Mouse (Mus musculus) myocyte (in vitro differentiated cells): ENCODE data around the gene Me3. TPM values are rescaled to one million over a fixed set of nuclear protein-coding genes. Genes with fewer than 3 reads are reported as not detected.

Source experiments
- H3K27me3 ChIP-seq: one replicate; pipeline ENCODE4 v1.6.1; 2011; ENCODE audit not compliant: control insufficient read depth, insufficient read depth, insufficient read length
- H3K36me3 ChIP-seq: one replicate; pipeline ENCODE4 v1.6.1; 2011; ENCODE audit not compliant: control insufficient read depth, insufficient read depth
- H3K4me2 ChIP-seq: one replicate; pipeline ENCODE4 v1.6.1; 2011; ENCODE audit warnings: low read depth, control low read depth
- H3K4me3 ChIP-seq: one replicate; pipeline ENCODE4 v1.5.1; 2011; ENCODE audit warnings: mild to moderate bottlenecking, control low read depth, moderate library complexity
- H3K79me2 ChIP-seq: one replicate; pipeline ENCODE4 v1.6.1; 2011; ENCODE audit not compliant: control insufficient read depth, insufficient read depth
- H3ac ChIP-seq: one replicate; pipeline ENCODE4 v1.6.1; 2011; ENCODE audit not compliant: control insufficient read depth, insufficient read length
- CEBPB ChIP-seq: IDR thresholded peaks from 2 replicates; pipeline ENCODE4 v1.6.1; 2011; ENCODE audit warnings: mild to moderate bottlenecking, moderate library complexity; ENCODE audit not compliant: poor library complexity, insufficient read depth, severe bottlenecking
- E2F4 ChIP-seq: IDR thresholded peaks from one replicate; pipeline ENCODE4 v1.6.1; 2011; ENCODE audit warnings: mild to moderate bottlenecking, control low read depth, moderate library complexity; ENCODE audit not compliant: insufficient read depth
- MAX ChIP-seq: IDR thresholded peaks from one replicate; pipeline ENCODE4 v1.6.1; 2011; ENCODE audit warnings: low read depth, mild to moderate bottlenecking, control low read depth
- MYOD1 ChIP-seq, 3 experiments: IDR thresholded peaks; one replicate each; pipeline ENCODE4 v1.6.1; 2011; ENCODE audit warnings: control low read depth in 2 of 3, low read depth in 2 of 3, mild to moderate bottlenecking in 2 of 3, moderate library complexity in 1 of 3; ENCODE audit not compliant: insufficient read length in 2 of 3, control insufficient read depth in 1 of 3
- MYOG ChIP-seq, 3 experiments: IDR thresholded peaks; one replicate each; pipeline ENCODE4 v1.6.1; 2011; ENCODE audit warnings: control low read depth in 2 of 3, low read depth in 2 of 3, mild to moderate bottlenecking in 2 of 3; ENCODE audit not compliant: insufficient read length in 2 of 3, control insufficient read depth in 1 of 3, insufficient read depth in 1 of 3
- POLR2A ChIP-seq: IDR thresholded peaks from one replicate; pipeline ENCODE4 v1.6.1; 2011; ENCODE audit warnings: low read depth, mild to moderate bottlenecking, control low read depth, moderate library complexity; ENCODE audit not compliant: insufficient read length
- POLR2AphosphoS2 ChIP-seq: IDR thresholded peaks from one replicate; pipeline ENCODE4 v1.6.1; 2011; ENCODE audit warnings: low read depth, control low read depth; ENCODE audit not compliant: insufficient read length
- REST ChIP-seq: IDR thresholded peaks from one replicate; pipeline ENCODE4 v1.6.1; 2011; ENCODE audit warnings: mild to moderate bottlenecking, control low read depth, moderate library complexity; ENCODE audit not compliant: insufficient read depth, insufficient read length
- SRF ChIP-seq: IDR thresholded peaks from one replicate; pipeline ENCODE4 v1.6.1; 2011; ENCODE audit warnings: low read depth; ENCODE audit not compliant: control insufficient read depth, insufficient read length
- TCF12 ChIP-seq: IDR thresholded peaks from one replicate; pipeline ENCODE4 v1.6.1; 2011; ENCODE audit warnings: mild to moderate bottlenecking, control low read depth; ENCODE audit not compliant: poor library complexity, insufficient read depth, severe bottlenecking
- TCF3 ChIP-seq: IDR thresholded peaks from one replicate; pipeline ENCODE4 v1.6.1; 2011; ENCODE audit warnings: low read depth, control low read depth; ENCODE audit not compliant: insufficient read length
- USF1 ChIP-seq: IDR thresholded peaks from one replicate; pipeline ENCODE4 v1.6.1; 2011; ENCODE audit warnings: low read depth, mild to moderate bottlenecking, control low read depth, moderate library complexity
- polyA plus RNA-seq: library from polyadenylated mRNA; unstranded; fragments of >200 nt; fragmentation: generic; extraction: Trizol; gene quantifications from one replicate; pipeline ENCODE4 v1.2.1, GENCODE M21; 2012; ENCODE audit warnings: missing spikeins

Gene Me3
- polyA plus RNA-seq, 1 experiment = 7.8 TPM

DNA sequence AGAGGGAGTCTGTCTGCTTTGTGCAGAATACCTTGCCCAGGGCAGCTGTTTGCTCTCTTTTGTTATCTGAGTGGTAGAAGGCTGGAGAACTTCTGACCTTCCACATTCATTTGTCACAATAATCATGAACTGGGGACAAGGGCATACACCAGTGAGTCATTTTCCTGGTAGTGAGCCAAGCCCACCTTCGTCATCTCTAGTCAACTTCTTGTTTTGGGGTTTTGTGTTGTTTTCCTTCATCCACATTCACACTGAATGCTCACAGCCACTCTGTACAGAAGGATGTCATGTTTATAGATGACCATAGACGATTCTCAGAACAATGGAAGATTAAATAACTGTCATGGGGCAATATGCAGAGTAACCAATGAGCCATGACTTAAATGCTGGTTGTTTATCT lies 78.6 kb downstream of the Me3 start:
- H3K4me3 ChIP-seq = no peak overlapping the region
- H3K36me3 ChIP-seq = no peaks in the 10 kb centered on the region
- H3K4me2 ChIP-seq = no peak overlapping the region
- H3K79me2 ChIP-seq = no peaks in the 10 kb centered on the region
- no peaks in the 10 kb centered on the region for H3K27me3 ChIP-seq
- TF ChIP-seq REST (no peak), POLR2AphosphoS2 (no peak), MYOD1 (IDR thresholded peaks at IDR 0.05; ENCODE audit: control insufficient read depth in 1 of 3, insufficient read length in 2 of 3, low read depth in 2 of 3) (no peak), TCF12 (no peak), MAX (no peak), MYOG (IDR thresholded peaks at IDR 0.05; ENCODE audit: control insufficient read depth in 1 of 3, insufficient read depth in 1 of 3, insufficient read length in 2 of 3, low read depth in 2 of 3) (no peak), TCF3 (no peak), SRF (no peak), POLR2A (no peak), E2F4 (no peak), CEBPB (no peak), USF1 (no peak)
- H3ac ChIP-seq = no peak overlapping the region

DNA sequence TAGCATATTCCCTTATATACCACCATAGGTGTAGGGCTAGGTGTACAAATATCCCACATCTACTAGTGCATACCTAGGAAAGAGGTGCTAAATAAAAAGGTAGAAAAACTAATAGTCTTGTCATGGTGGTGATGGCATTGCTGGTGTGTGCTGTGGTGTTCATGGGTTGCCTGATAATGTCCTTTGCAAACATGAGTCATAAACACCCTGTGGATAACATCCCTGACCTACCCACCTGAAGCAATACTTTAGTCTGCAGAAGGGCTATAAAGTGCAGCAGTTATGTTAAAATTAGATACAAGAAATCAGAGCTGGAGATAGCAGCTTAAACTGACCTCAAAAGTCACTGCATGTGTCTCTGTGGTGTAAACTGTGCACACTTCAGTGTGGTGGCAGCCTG lies 80.9 kb downstream of the Me3 start:
- Histone ChIP-seq H3K27me3 (no peaks in the 10 kb centered on the region), H3K79me2 (no peaks in the 10 kb centered on the region), H3K36me3 (no peaks in the 10 kb centered on the region), H3ac (no peak overlapping the region), H3K4me3 (no peak overlapping the region), H3K4me2 (no peak overlapping the region)
- TF ChIP-seq TCF3 (no peak), CEBPB (no peak), TCF12 (no peak), E2F4 (no peak), POLR2AphosphoS2 (no peak), POLR2A (no peak), MAX (no peak), USF1 (no peak), MYOD1 (IDR thresholded peaks at IDR 0.05; ENCODE audit: control insufficient read depth in 1 of 3, insufficient read length in 2 of 3, low read depth in 2 of 3) (no peak)

DNA sequence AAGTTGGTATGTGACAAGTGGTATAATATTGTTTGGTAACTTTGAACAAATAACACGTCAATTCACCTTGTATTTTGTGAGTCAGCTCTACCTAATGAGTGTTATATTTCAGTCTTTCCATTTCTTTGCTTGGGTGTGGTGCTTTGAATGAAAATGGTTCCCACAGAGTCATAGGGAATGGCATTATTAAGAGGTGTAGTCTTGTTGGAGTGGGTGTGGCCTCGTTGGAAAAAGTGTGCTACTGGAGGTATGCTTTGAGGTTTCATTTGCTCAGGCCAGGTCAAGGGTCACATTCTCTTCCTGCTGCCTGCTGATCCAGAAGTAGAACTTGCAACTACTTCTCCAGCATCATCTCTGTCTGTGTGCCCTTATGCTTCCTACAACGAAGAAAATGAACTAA lies 84.0 kb downstream of the Me3 start:
- Histone ChIP-seq H3K4me3 (no peak overlapping the region), H3K27me3 (no peaks in the 10 kb centered on the region), H3ac (no peak overlapping the region), H3K79me2 (no peaks in the 10 kb centered on the region), H3K36me3 (no peaks in the 10 kb centered on the region), H3K4me2 (no peak overlapping the region)
- TF ChIP-seq TCF3 = no peak
- no peak for TF ChIP-seq CEBPB
- no peak for TF ChIP-seq TCF12
- TF ChIP-seq MYOG (IDR thresholded peaks at IDR 0.05; ENCODE audit: control insufficient read depth in 1 of 3, insufficient read depth in 1 of 3, insufficient read length in 2 of 3, low read depth in 2 of 3) = no peak
- TF ChIP-seq E2F4 = no peak
- TF ChIP-seq SRF = no peak

DNA sequence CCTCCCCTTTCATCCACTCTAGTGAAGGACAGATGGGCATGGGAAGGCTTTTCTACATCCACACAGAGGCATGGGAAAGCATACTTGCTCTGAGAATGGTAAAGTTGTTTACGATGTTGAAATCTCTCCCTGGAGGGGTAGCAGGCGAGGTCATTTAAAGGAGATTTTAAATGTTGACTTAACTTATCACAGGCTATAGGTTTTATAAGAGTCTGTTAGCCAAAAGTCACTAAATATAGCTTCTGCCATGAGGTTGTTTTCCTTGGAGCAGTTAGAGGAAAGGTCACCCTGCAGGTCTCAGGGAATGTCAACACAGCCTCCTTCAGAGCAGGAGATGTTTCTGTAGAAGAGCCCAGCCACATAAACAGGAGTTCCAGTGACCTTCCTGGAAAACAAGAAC lies 85.3 kb downstream of the Me3 start:
- Histone ChIP-seq H3K36me3 (no peaks in the 10 kb centered on the region), H3ac (no peak overlapping the region), H3K27me3 (no peaks in the 10 kb centered on the region), H3K4me2 (no peak overlapping the region), H3K4me3 (no peak overlapping the region), H3K79me2 (no peaks in the 10 kb centered on the region)
- TF ChIP-seq MYOD1 (IDR thresholded peaks at IDR 0.05; ENCODE audit: control insufficient read depth in 1 of 3, insufficient read length in 2 of 3, low read depth in 2 of 3) = no peak
- no peak for TF ChIP-seq USF1
- no peak for TF ChIP-seq POLR2A
- TF ChIP-seq REST = no peak
- no peak for TF ChIP-seq SRF
- TF ChIP-seq TCF12 = no peak
- no peak for TF ChIP-seq CEBPB
- no peak for TF ChIP-seq POLR2AphosphoS2
- TF ChIP-seq MAX = no peak
- TF ChIP-seq E2F4 = no peak
- no peak for TF ChIP-seq TCF3
- TF ChIP-seq MYOG (IDR thresholded peaks at IDR 0.05; ENCODE audit: control insufficient read depth in 1 of 3, insufficient read depth in 1 of 3, insufficient read length in 2 of 3, low read depth in 2 of 3) = no peak

DNA sequence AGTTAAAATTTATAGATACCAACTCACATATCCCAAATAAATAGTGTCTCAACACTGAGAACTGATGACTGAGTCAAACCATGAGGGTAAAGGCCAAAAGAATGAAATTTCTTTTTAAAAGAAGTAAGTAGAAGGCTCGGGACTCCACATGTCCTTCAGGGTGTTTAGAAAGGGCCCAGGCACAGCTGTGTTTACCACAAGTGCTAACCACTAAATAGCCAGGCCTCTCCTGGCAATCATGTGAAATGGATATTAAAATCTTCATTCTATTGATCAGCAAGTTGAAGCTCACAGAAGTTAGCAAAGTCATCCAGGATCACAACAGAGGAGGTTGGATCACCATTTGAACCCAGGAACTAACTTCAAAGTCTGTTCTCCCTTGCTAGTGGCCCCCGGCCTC lies 86.1 kb downstream of the Me3 start:
- no peak overlapping the region for H3ac ChIP-seq
- no peak overlapping the region for H3K4me3 ChIP-seq
- peak overlapping the region; percentile 3 for H3K4me2 ChIP-seq
- no peaks in the 10 kb centered on the region for H3K27me3 ChIP-seq
- no peaks in the 10 kb centered on the region for H3K36me3 ChIP-seq
- H3K79me2 ChIP-seq = no peaks in the 10 kb centered on the region
- peak in 2 of 3 experiments; percentile 34 to 50 for TF ChIP-seq MYOG (IDR thresholded peaks at IDR 0.05; ENCODE audit: control insufficient read depth in 1 of 3, insufficient read depth in 1 of 3, insufficient read length in 2 of 3, low read depth in 2 of 3)
- peak; percentile 38 for TF ChIP-seq TCF12
- no peak for TF ChIP-seq SRF
- TF ChIP-seq REST = no peak
- no peak for TF ChIP-seq E2F4
- peak in 2 of 3 experiments; percentile 51 to 53 for TF ChIP-seq MYOD1 (IDR thresholded peaks at IDR 0.05; ENCODE audit: control insufficient read depth in 1 of 3, insufficient read length in 2 of 3, low read depth in 2 of 3)
